1 mouse cellular context compared by ENCODE assay signal in genomic region chr10:78372681-78373668, GRCm38 (mm10).
TF ChIP-seq lines count a peak whose summit lies in the region.

No protein-coding gene starts in this region.

TF ChIP-seq in CH12.LX, 34 proteins besides CTCF, POLR2A, EP300 and RAD21 (continued from another document):
- no peak; the same call in 1 of the 2 replicates for TF ChIP-seq ETS1 (conservative IDR thresholded peaks at IDR 0.05; ENCODE audit: low read depth, low read length)
- peak; percentile 53 for TF ChIP-seq BHLHE40 (IDR thresholded peaks at IDR 0.05; ENCODE audit: low read depth, low read length)
- no peak for TF ChIP-seq RCOR1 (conservative IDR thresholded peaks at IDR 0.05; ENCODE audit: low read depth, low read length)
- TF ChIP-seq ELF1 (IDR thresholded peaks at IDR 0.05; ENCODE audit: low read depth, low read length): no peak
- no peak for TF ChIP-seq POLR2AphosphoS2 (IDR thresholded peaks at IDR 0.05; ENCODE audit: low read depth, low read length)
- TF ChIP-seq E2F4 (IDR thresholded peaks at IDR 0.05; ENCODE audit: insufficient replicate concordance, low read depth, low read length): no peak
- TF ChIP-seq MXI1 (IDR thresholded peaks at IDR 0.05; ENCODE audit: low read depth, low read length): peak; percentile 99
- 0 out of 2 replicates have a peak, but pooled peaks have one; percentile 25 for TF ChIP-seq MEF2A (IDR thresholded peaks at IDR 0.05; ENCODE audit: borderline replicate concordance, low read depth, low read length)
- TF ChIP-seq ZNF384 (IDR thresholded peaks at IDR 0.05; ENCODE audit: low read depth, low read length): no peak
